Mouse (Mus musculus): Measurements from ENCODE around the gene Dok4.
"Not testable (repeated sequence)": the region's sequence is repeated elsewhere in the genome, so short reads cannot be mapped to it uniquely, and the experiment has no call there.

Dok4 gene

DNA sequence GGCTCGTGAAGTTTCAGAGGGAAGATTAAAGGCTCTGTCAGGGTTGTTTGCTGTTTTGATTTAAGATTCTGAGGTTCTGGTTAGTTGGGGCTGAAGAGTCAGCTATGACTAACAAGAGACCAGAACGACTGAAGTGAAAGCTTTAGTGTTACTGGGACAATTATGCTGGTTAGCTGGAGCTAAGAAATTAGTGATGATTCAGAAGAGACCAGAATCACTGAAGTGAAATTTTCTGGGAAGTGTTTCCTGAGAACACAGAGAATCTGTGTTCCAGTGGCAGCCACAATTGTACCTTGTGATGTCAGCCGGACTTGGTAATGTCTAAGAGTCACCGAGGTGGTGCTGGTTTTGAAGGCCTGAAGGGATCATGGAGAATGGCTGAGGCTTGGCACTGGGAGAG lies 4.6 kb upstream of the Dok4 start:
- no peak for DNase-seq (ENCODE audit: low read depth, low spot score)

DNA sequence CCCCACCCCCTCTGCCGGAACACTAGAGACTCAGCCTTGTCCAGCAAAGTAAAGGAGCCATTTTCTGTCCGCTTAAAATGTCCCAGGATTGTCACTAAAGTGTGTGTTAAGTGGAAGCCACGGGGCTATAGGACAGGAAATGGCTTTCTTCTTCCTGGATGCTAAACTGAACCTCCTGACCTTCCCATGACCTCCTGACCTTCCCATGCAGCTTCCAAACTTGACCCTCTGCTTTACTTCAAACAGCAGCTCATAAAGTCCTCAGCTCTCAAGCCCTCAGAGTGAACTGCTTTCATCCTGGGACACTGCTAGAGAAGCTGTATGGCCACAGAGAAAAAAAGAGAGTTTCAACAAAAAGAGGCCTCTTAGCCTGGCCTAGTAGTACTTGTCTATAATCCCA lies 690 bp upstream of the Dok4 start:
- no peak for DNase-seq (ENCODE audit: low read depth, low spot score)

DNA sequence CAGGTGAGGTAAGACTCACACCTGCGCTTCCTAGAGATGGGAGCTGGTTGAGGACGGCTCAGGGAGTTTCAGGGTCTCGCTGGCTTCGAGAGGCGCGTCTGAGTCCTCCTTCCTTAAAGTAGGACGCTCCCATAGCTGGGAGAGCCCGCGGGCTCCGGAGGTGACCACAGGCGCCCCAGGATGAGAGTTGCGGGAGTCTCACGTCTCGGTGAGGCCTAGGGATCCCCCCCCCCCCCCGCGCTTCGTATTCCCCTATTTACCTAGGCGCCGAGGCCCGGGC lies 319 bp downstream of the Dok4 start:
- DNase-seq (ENCODE audit: low read depth, low spot score) = no peak

DNA sequence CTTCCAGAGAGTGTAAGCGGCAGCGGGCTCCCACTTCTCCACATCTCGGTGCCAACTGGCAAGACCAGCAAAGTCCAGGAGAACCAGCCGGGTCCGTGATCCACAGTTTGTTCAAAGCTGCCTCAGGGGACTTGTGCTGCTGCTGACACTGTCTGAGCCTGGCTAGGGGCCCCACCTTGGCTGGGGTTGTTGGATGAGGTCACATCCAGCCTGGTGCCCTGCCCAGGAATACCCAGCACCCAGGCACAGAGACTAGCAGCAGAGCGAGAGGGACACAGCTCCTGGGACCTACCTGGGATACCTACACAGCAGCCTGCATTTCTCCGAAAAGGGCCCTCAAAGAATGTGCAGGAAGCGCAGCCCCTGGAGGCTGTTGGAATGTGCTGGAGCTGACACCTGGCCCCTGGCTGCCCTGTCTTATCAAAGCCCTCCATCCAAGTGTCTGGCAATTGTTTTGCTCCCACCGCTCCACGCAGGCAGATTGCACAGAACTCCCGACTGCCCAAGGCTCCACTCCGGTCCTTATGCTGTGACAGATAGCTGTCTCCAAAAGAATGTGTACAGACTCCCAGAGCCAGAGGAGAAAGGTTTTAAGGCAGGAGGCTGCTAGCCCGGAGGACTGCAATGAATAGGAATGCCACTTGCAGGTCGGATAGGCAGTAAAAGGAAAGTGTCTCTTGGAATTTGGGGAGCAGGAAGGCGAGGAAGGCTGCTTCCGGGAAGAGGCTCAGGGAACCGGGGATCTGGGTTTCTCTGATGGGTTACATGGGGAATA lies 847 bp downstream of the Dok4 start:
- DNase-seq (ENCODE audit: low read depth, low spot score) = no peak

- peak; percentile 78 for DNase-seq (ENCODE audit: low read depth, low spot score)
These were observed 1.8 kb downstream of the Dok4 start for GRCm38 (mm10) chr8:94874358-94874757.

- no peak for DNase-seq (ENCODE audit: low read depth, low spot score)
These were observed 3.6 kb downstream of the Dok4 start for GRCm38 (mm10) chr8:94872576-94872975.

GRCm38 (mm10) chr8:94872156-94872555 lies 4.0 kb downstream of the Dok4 start:
- DNase-seq (ENCODE audit: low read depth, low spot score) = no peak

DNA sequence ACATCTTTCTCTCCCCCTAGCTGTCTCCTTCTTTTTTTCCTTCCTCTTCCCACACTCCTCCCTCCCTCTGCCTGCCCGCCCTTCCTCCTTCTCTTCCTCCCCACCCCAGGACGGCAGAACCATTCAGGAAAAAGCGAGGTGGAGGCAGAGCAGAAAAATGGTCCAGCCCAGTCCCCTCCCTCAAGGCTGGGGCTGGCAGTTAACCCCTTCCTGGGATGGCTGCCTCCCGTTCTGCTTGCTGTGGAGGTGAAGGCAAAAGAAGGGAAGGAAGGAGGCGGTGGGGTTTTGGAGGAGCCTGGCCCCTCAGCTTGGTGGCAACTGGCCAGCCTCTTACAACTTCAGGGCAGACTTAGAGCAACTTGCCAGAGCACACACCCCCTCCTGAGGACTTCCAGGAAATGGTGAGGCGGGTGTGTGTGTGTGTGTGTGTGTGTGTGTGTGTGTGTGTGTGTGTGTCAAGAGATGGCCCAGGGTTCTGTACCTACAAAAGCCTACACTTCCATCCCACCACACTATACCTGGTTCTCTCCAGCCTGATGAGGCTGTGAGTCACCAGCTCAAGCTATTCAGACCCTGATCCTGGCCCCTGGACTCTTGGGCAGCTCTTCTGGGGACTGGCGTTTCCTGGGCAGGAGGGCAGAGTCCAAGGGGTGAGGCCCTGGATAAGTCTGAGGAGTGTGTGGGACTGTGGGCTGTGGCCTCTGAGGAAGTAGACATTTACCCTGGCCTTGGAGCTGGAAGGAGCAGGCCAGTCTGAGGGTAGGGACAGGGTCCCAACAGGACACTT lies 4.8 kb downstream of the Dok4 start:
- DNase-seq (ENCODE audit: low read depth, low spot score) = peak; percentile 64

DNA sequence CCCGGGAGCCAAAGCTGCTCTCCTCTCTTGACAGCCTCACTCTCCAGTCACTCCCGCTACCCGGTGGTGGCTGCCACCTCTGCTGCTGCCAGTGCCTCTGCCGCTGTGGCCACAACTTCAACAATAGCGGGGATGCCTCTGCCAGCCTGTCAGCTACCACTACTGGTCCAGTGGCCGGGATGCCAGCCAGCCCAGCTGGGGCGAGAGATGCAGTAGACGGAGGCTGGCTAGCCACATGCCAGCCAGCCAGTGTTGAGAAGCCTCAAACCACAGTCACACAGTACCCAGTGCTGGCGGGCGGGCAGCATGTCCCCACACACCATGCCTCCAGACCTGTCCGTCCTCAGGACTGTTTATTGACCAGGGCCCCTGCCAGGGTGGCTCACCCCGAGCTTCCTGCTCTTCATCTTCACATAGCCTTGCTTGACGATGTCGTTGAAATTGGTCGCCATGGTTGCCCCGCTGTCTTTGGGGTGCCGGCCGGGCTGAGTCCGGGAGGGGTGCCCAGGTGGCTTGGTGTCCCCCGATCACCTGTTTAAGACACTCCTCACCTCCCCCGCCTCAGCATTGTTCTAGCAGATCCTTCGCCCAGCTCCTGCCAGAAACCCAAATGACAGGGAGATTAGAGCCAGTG lies 5.5 kb downstream of the Dok4 start:
- DNase-seq (ENCODE audit: low read depth, low spot score) = no peak

DNA sequence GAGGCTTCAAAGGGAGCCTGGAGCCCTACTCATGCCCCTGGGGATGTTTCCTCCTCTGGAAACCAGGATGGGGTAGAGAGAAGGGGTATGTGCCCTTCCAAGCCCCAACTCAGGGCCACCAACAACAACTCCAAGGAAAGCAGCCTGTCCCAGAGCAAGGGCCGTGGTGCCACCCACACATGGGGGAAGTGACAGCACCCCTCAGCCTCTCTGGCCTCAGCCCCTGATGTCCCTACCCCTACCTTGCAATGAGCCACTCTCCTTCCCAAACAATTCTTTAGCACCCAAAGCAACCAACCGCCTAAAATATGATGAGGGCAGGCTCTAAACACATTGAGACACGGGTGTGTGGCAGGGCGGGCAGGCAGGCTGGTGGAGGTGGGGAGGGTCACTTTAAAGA lies 6.1 kb downstream of the Dok4 start:
- no peak for DNase-seq (ENCODE audit: low read depth, low spot score)

DNA sequence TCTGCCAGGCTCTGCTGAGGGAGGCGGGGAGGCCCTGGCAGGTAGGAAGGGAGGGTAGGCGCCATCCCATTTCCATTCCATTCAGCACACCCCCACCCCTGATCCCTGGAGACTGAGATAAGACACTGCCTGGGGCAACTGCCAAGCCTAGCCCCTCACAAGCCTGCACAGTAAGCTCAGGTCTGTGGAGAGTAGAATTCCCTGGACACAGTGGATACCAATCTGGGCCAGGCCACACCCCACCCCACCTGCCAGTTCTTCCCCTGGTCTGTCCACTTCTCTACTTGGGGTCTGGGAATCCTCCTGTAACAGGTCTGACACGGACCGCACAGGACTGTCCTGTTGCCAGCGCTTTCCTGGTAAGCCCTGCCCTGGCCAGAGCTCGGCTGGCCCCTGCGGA lies 7.0 kb downstream of the Dok4 start:
- no peak for DNase-seq (ENCODE audit: low read depth, low spot score)

GRCm38 (mm10) chr8:94866921-94867320 lies 9.2 kb downstream of the Dok4 start:
- DNase-seq (ENCODE audit: low read depth, low spot score) = no peak

- no peak for DNase-seq (ENCODE audit: low read depth, low spot score)
These were observed 10.8 kb downstream of the Dok4 start for GRCm38 (mm10) chr8:94865292-94865691.

- no peak for DNase-seq (ENCODE audit: low read depth, low spot score)
These were observed 12.0 kb downstream of the Dok4 start for GRCm38 (mm10) chr8:94863897-94864673.

GRCm38 (mm10) chr8:94862487-94863220 lies 13.5 kb downstream of the Dok4 start:
- DNase-seq (ENCODE audit: low read depth, low spot score) = no peak

- DNase-seq (ENCODE audit: low read depth, low spot score) = peak; percentile 74
These were observed 14.7 kb downstream of the Dok4 start for GRCm38 (mm10) chr8:94861352-94861910.

GRCm38 (mm10) chr8:94857346-94858173 lies 18.6 kb downstream of the Dok4 start, which contains the start of gene Polr2c:
TSS of gene Polr2c (plus strand) at chr8:94857450.
- DNase-seq (ENCODE audit: low read depth, low spot score) = peak; percentile 88

- DNase-seq (ENCODE audit: low read depth, low spot score) = no peak
These were observed 19.2 kb downstream of the Dok4 start for GRCm38 (mm10) chr8:94857011-94857345.

DNA sequence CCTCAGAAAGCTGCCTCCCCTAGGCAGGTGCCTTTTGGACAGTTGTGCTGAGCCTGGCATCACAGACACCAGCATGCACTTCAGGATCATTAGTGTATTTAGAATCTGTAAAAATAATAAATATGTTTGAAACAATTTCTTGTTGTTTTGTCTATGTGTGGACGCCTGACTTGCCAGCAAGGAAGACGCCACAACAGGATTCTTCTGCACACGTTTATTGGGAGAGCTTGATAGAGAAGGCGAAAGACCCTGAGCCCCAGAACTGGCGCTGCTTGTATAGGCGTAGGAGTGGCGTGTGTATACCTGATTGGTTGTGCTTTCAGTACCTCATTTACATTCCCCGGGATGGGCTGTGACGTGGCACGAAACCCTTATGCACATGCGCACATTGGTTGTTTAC lies 21.4 kb downstream of the Dok4 start:
- not testable (repeated sequence) for DNase-seq (ENCODE audit: low read depth, low spot score)

DNA sequence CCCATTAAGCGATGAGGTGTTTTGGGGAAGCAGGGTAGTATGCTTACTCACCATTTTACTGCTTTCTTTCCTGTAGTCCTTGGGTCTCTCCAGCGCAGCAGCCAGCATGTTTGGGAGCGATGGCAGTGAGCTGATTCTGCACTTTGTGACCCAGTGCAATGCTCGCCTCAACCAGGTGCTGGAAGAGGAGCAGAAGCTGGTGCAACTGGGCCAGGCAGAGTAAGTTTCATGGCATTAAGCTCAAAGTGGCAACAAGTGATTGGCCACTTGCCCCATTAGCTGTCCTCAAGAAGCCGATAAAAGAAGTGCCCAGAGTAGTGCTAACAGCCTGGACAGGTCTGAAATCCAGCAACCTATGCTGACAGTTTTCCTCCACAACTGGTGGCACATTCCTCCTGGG lies 26.1 kb downstream of the Dok4 start:
- no peak for DNase-seq (ENCODE audit: low read depth, low spot score)

Measured in mesoderm, embryonic 11.5 days (tissue).